Mouse (Mus musculus) right cerebral cortex, postnatal 14 days (tissue): ENCODE data around the gene Cyp3a25.
"Not testable (repeated sequence)": the region's sequence is repeated elsewhere in the genome, so short reads cannot be mapped to it uniquely, and the experiment has no call there.

Experiments used
- DNase-seq: peaks from one replicate; pipeline ENCODE4 v3.0.0; 2022

The Cyp3a25 gene

GRCm38 (mm10) chr5:146009509-146009908, at the start of gene Cyp3a25:
TSS of gene Cyp3a25 (minus strand) at chr5:146009618.
- not testable (repeated sequence) for DNase-seq

- no peak for DNase-seq
Measured at GRCm38 (mm10) chr5:146021136-146021535, 11.7 kb upstream of the Cyp3a25 start.

- DNase-seq = no peak
Measured at GRCm38 (mm10) chr5:146018275-146018674, 8.9 kb upstream of the Cyp3a25 start.

GRCm38 (mm10) chr5:146011251-146011650, 1.8 kb upstream of the Cyp3a25 start:
- DNase-seq = no peak

GRCm38 (mm10) chr5:145967080-145967479, 42.3 kb downstream of the Cyp3a25 start:
- DNase-seq = no peak
